Mouse (Mus musculus): ENCODE measurements around the gene Drc3. TPM values are rescaled to one million over a fixed set of nuclear protein-coding genes. Genes with fewer than 3 reads are reported as not detected.

The Drc3 gene
- polyA plus RNA-seq (2014; fragmentation: Illumina TruSeq; extraction: RNeasy Lipid Tissue Mini Kit (QIAGEN cat#74804); ENCODE audit: low read depth, low replicate concordance): 0.81 TPM

DNA sequence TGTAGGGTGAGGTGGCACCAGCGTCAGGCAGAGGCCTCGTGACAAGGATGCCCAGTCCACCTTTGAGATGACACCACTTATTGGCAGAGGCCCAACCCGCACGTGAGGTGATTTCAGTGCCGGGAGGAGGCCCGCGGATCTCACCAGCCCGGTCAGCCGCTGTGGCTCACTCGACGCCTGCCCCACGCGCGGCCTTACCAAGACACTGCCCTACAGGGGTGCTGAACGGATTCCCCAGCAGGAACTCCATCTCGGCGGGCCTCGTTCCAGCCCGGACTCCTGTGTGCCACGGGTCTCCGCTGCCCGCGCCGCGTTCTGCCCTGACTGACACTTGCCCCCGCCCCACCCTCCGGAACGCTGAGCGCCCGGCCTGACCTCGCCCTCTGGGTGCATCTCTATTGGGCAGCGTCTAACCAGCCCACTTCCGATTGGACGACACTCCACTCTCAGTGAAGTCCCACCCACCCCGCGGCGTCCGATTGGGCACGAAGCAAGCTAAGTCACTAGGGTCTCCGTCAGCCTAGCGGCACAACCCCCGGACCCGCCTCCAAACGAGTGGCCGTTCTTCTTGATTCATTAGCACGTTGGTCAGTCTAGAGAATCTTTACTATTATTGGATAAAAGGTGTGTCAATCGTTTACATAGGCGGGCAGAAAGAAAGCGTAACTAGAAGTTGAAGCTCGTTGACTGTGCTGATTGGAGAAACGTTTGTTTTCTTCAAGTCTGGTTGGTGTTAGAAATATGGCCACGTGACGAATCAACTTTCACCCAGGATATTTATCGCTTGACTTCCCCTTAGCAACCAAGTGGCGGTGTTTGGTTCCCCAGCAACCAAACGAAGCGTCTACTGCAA is at the start of gene Drc3, which contains the start of gene Tom1l2:
Gene Drc3, plus strand, starts transcription at position 771 of the 853 bp plus-strand sequence.
Gene Tom1l2, minus strand, starts transcription at position 347 of the 853 bp plus-strand sequence.

DNA sequence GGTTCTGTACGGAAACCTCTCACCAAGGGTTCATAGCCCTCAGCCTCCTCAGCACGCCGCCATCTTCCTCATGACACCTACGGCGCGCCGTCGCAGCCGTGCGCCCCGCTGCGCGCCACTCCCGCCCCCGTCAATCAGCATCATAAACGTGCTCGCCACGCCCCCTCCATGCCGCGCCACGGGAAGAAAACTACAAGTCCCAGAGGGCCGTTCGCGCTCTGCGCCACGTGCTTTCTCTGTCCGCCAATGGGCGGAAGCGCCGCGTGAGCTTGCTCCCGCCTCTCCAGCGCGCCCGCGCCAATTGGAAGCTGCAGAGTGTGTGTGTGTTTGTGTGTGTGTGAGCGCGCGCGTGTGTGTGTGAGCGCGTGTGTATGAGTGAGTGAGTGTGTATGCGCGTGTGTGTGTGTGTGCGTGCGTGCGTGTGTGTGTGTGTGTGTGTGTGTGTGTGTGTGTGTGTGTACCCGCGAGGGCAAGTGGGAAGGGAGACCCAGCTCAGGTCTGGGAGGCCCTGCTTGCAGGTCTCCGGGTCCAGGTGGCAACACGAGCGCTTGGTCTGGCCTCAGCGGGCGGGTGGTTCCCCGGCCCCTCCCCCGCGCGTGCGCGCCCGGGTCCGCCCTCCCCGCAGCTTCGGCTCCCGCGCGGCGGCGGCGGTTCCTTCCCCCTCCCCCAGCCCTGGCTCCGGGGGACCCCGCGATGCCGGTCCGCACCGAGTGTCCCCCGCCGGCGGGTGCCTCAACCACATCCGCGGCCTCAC is 64.0 kb downstream of the Drc3 start, which contains the start of gene Gid4:
Gene Gid4, plus strand, starts transcription at position 183 of the 754 bp plus-strand sequence.

GRCm38 (mm10) chr11:60417717-60418472 is 64.8 kb downstream of the Drc3 start, which contains the start of gene Atpaf2:
Atpaf2 (minus strand) TSS chr11:60418457.

Other genes with a start within 250 kb of the Drc3 start
- 1.0 TPM for gene Rai1, start 248.3 kb upstream of the Drc3 start, polyA plus RNA-seq (2014; fragmentation: Illumina TruSeq; extraction: RNeasy Lipid Tissue Mini Kit (QIAGEN cat#74804); ENCODE audit: low read depth, low replicate concordance)
- 0.28 TPM for gene Srebf1, start 130.7 kb upstream of the Drc3 start, polyA plus RNA-seq (2014; fragmentation: Illumina TruSeq; extraction: RNeasy Lipid Tissue Mini Kit (QIAGEN cat#74804); ENCODE audit: low read depth, low replicate concordance)
- 16.5 TPM for gene Tom1l2, start 424 bp upstream of the Drc3 start, polyA plus RNA-seq (2014; fragmentation: Illumina TruSeq; extraction: RNeasy Lipid Tissue Mini Kit (QIAGEN cat#74804); ENCODE audit: low read depth, low replicate concordance)
- 34.6 TPM for gene Gid4, start 63.8 kb downstream of the Drc3 start, polyA plus RNA-seq (2014; fragmentation: Illumina TruSeq; extraction: RNeasy Lipid Tissue Mini Kit (QIAGEN cat#74804); ENCODE audit: low read depth, low replicate concordance)
- gene Atpaf2, start 65.1 kb downstream of the Drc3 start, polyA plus RNA-seq (2014; fragmentation: Illumina TruSeq; extraction: RNeasy Lipid Tissue Mini Kit (QIAGEN cat#74804); ENCODE audit: low read depth, low replicate concordance): 8.7 TPM
- 25.3 TPM for gene Drg2, start 101.3 kb downstream of the Drc3 start, polyA plus RNA-seq (2014; fragmentation: Illumina TruSeq; extraction: RNeasy Lipid Tissue Mini Kit (QIAGEN cat#74804); ENCODE audit: low read depth, low replicate concordance)
- not detected for gene Myo15, start 116.0 kb downstream of the Drc3 start, polyA plus RNA-seq (2014; fragmentation: Illumina TruSeq; extraction: RNeasy Lipid Tissue Mini Kit (QIAGEN cat#74804); ENCODE audit: low read depth, low replicate concordance)
- gene Alkbh5, start 183.1 kb downstream of the Drc3 start, polyA plus RNA-seq (2014; fragmentation: Illumina TruSeq; extraction: RNeasy Lipid Tissue Mini Kit (QIAGEN cat#74804); ENCODE audit: low read depth, low replicate concordance): 79.5 TPM